Mouse (Mus musculus) activated CD4-positive, CD25-positive, alpha-beta regulatory T cell, adult 4 months (primary cell): Measurements from ENCODE around the gene Nrg3. TPM values are rescaled to one million over a fixed set of nuclear protein-coding genes. Genes with fewer than 3 reads are reported as not detected.

Experiments
- ATAC-seq: one replicate; pipeline ENCODE4 v1.8.0; 2017
- polyA plus RNA-seq, 2 experiments: library from polyadenylated mRNA; unstranded; fragments of 100-300 nt; shearing (Covaris generic); gene quantifications; one replicate each; pipeline ENCODE4 v1.2.1; 2017

Nrg3 gene
- not detected for polyA plus RNA-seq

DNA sequence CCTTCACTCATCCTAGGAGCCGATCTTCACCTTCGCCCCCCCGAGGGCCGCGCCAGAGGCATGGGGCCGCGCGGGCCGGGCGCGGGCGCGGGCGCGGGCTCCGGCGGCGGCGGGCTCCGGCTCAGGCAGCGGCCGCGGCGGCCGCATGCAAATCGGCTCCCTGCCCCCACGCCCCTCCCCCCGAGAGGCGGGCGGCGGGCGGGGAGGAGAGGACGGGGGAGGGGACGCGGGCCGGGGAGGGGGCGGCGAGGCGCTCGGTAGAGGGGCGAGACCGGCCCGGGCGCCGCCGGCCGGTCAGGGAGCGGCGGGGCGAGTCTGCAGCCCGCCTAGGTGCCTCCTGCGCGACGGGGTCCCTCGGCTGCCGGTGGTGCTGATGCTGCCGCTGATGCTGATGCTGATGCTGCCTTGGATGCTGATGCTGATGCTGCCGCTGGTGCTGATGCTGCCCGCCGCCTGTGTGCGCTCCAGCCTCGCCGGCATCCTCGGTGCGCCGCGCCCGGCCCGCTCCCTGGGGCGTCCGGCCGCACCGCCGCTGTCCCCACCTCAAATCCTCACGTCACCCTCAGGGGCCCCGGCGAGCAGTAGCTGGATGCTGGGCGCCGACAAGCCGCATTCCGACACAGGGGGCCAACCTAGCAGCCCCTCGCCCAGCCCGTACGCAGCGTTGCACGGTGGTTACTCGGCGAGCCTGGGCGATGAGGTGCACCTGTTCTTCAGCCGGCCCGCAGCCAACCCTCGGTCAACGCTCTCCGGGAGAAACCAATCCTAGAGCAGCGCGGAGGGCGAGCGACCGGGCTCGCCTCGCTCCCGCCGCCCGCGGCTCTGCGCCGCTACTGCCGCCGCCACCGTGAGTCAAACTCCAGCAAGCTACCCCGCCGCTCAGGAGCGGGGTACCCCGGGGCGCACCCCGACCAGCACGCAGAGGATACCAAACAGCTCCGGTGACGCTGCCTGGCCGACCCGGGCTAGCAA, at the start of gene Nrg3:
Gene Nrg3 (minus strand): TSS at position 299 of the 972 bp plus-strand sequence.
- ATAC-seq, result no peak

DNA sequence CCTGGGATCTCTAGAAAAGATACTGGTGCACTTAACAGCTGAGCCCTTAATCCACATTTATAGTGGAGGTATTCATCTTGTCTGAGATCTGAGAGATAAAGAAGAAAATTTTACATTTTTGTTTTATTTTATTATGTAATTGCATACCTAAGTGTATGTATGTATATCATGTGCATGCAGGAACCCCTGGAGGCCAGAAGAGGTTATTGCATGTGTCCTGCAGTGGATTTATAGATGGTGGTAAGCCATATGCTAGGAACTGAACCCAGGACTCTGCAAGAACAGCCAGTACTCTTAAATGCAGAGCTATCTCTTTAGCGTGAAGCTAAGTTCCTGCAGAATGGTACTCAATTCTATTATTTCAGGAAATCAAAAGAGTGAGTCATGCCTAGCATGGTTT, 36.1 kb upstream of the Nrg3 start:
- no peak for ATAC-seq

DNA sequence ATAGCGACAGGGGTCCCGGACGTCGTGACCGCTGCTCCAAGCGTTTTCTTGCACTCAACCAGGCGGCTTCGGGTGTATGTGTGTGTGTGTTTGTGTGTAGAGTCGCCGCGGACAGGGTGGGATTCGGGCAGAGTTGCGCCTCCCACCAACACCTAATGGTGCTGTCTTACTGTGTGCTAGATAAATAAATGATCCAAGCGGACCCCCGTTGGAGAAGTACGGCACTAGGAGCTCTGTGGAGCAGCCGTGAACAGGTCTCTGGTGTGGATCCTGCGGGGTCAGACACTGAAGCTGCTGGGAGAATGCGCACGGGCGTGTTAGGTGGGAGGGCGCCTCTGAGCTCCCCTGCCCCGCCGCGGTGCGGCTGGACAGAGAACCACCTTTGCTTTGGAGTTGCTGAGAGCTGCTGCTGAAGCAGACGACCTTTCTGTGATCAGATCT, 903 bp upstream of the Nrg3 start:
- ATAC-seq, result no peak

DNA sequence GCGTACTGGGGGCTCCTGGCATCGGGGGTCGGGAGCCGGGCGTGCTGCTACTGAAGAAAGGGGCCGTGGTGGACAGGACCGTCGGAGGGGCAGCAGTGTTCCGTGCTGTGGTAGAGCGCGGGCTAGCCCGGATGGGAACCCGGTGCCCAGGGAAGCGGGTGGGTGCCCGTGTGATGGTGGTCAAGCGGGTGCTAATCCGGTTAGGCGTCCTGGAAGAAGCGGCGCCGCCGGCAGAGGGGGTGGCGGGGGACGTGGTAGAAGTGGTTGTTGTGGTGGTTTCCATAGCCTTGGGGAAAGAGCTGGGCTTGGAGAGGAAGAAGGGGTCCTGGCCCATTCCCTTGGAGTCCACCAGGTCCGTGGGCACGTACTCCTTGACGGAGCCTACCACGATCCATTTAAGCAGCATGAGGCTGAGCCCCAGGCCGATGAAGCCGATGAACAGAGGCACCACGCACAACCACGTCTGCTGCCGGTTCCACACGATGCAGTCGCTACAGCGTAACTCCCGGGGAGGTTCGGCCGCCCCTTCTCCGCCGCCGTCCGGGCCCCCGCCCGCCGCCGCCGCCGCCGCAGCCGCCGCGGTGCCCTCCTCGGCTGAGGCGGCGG, 639 bp downstream of the Nrg3 start:
- ATAC-seq, result no peak

DNA sequence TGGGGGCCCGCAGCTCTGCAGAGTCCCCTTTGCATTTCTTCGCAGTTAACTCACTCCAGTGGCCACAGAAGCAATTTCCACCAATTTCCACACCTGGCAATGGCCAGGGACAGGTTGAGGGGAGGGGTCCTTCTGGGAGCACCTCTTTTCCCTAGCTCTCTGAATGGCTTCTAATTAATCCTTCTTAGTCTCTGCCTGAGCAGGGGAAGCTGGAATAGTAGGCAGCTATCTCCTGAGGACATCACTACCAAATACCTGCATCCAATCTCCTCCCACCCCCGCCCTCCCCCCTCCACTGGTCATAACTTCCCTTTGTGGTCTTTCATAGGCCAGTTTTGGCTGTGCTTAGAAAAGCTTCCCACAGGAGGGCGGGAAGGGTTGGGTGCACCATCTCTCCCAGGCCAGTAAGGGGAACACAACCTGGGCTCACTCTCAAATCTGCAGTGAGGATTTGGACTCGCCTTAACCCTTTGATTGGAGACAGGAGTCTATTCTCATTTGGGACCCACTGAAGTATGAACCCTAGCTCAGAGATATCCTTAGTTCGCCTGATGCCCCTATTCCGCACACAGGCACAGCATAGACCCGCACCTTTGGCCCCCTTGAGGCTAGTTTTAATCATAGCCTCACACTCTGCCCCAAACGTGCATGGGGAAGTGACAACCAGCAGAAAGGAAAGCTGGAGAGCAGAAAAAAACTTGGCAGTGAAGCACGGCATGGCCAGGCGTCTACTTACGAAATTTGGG, 1.5 kb downstream of the Nrg3 start:
- ATAC-seq, result no peak

DNA sequence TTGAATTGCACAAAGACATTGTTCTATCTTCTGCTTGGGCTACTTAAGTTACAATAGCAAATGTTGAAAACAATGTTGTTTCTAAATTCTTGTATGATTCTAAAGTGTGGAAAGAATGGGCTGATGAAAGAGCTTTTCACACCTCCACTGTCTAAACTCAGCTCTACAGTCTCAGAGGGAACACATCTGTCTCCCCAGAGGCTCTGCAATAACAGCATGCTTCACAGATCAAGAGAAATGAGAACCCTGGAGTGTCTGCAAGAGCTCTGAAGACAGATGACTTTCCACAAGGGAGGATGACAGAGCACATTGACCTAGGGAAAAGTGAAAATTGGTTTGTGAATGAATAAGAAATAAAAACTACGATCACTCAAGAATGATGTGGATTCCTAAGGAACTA, 27.4 kb downstream of the Nrg3 start:
- no peak for ATAC-seq

DNA sequence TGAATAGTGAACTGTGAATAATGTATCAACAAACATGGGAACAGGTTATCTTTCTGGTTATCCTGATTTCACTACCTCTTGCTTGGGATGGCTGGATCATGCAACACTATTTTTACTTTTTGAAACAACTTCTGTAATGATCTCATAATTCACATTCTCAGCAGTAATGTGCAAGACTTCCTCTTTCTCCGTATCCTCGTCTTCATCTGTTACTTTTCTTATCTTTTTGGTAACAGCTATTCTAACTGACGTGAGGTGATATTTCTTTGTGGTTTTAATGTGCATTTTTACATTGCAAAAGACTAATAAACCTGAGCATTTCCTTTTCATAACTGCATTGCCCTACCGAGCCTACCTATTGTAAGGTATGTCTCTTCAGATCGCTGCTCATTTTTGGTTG, 44.4 kb downstream of the Nrg3 start:
- no peak for ATAC-seq

DNA sequence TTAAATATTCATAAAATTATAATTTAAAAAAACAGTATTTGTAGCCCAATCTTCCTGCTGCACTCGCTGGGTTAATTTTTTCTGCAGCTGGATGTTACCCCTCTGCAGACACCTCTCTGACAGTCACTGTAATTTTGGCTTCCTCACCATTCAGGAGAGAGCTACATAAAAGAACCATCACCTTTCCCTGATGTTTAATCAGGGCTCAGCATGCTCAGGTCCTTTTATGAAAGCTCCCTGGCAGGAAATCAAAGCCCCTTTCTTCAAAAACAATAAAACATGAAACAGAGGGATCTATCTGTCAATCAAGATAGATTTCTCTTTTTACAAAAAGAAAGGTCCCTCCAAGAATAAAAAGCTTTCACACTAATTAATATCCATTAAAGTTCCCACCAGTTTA, 51.0 kb downstream of the Nrg3 start:
- no peak for ATAC-seq

DNA sequence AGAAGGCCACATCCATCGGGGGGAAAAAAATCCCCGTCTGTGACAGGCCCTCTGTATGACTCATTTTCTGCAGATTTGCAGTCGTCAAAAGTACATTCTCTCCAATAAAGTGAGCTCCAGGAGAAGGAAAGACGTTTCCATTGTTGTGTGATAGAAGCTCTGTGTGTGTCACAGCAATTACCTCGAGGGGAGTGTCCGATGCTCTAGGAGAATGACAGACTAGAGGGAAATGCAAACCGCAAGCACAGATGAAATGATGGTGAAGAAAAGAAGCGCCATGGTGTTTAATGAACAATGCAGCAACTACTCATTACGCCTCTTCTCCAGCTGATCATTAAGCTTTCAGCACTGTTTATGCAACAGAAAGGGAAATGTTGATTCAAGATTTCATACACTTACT, 59.6 kb downstream of the Nrg3 start:
- no peak for ATAC-seq

DNA sequence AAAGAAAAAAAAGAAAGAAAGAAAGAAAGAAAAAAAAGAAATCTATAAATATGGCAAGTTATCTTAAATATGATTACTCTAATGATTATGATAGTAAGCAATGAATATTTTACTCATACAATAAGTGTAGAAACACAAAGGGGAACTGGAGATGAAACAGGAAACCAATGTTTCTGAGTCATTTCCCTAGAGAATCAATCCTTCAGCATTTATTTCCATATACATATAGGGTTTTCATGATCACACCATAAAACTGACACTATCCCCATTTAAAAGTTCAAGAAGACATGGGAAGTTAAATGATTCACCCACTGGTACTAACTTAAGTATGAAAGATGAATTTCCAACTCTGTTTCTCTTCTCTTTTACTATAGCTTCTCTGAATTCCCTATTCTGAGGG, 86.0 kb downstream of the Nrg3 start:
- no peak for ATAC-seq

DNA sequence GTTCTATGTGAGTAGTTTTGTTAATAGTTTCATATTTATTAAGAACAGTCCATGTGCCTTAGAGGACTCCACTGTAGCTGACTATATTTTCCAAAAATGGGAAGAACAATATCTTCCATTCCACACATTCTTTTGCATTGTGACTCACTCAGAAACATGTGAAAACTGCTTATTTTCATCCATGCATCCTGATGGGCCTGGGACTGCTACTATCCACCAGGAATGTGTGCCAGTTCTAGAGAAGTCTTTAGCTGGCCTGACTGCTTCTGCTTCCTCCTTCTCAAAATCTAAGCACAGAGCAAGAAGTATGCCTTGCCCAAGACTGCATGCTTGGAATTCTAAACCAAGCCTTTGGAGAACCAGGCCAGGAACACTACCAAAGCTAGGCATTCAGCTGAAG, 91.6 kb downstream of the Nrg3 start:
- no peak for ATAC-seq

DNA sequence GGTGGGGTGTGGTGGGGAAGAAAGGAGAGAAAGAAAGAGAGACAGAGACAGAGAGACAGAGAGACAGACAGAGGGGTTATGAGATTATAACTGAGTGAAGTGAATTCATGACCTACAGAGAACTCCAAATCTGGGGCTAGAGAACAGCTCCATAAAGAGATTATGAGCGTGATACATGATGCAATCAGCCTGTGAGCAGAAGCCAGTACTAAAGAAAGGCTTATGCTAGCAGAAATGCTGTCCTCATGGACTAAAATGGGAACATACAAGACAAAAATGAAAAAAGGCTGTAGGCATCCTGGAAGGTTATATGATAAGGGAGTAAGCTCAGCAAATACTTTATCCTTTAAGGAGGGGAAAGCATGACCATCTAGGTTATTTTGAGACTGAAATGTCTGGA, 99.7 kb downstream of the Nrg3 start:
- no peak for ATAC-seq

DNA sequence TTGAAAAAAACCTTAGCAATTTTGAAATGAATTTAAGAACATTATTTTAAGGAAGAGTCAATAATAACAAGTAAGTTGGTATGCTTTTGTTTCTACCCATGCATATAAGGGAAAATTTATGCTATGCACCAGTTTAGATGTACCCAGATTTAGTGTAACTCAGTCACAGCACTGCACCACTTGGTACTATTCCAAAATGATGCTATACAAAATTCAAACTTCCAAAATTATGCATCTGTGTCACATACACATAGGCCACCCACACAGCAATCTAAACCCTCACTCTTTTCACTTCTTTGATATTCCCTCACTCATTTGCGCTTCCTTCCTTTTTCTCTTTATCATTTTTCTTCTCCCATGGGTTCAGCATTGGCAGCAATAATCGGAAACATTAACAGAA, 116.6 kb downstream of the Nrg3 start:
- ATAC-seq, result no peak

DNA sequence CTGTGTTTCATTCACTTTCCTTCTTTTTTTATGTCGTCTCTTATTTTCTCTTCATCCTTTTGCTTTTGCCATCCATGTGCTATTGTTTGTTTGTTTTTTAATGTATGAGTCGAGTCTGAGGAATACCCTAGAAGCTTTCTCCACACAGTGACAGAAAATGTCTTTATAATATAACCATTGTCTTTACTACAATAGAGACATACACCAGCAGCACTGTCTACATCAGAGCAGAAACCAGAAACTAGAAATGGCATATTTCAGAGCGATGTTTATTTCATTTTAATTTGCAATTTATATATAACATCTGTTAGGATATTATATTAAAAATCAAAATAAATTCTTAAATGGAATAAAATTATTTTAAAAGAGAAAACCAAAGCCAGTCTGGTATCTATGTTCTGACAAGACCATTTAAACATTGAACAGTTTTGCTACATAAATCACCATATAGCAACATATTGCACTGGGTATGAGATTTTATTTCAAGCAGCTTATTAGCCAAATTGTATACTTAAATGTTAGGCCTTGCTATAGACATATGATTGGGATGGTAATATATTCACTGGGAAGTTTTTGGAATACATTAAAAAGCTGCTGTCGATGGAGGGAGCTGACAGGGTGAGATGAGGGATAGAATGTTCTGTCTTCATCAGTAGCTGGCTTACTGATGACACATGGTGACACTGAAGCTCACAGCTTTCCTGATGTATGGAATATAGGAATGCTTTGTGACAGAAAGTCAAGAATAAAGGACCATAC, 120.7 kb downstream of the Nrg3 start:
- no peak for ATAC-seq

DNA sequence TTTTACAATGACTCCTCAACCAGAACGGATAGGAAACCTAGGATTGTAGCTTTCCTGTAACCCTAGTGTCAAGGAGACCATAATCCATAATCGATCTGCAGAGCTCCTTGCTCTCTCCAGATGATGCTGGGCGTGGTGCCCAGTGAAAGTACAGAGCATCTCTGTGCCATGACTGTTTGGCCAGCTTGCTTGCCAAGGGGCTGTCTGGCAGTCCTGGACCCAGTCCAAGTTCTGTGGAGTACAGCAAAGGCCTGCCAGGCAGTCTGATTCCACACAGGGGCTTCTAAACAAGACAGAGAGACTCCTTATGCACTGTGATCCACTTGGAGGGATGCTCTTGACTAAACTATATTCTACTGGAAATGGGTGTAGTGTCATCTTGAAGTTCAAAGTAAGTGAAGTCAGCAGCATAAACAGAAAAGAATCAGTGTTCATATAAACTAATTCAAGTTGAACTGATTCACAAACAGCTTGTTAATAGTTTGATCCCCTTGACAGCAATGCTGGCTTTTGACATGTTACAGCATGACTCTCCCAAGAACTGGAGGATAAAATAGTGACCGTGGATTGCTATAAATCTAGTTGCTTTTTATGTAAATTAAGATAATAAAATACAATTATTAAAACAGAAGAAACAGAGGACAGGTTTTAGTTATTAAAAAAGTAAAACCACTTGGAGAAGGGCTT, 155.3 kb downstream of the Nrg3 start:
- no peak for ATAC-seq

DNA sequence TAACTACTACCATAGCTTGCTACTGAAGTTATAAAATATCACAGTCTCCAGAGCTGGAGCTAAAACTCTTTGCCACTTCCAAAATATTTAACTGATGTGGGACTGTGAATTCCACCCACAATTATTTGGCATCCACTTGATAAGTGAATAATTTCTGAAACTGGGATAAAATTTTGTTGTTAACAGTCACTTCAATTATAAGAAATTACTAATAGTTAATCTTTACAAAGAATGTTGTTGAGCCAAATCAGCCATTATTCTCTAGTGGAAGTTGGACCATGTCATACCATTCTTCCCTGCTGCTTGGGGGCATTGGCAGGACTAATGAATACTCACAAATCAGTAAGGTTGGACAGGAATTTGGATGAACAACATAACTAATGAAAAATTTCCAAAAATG, 158.8 kb downstream of the Nrg3 start:
- no peak for ATAC-seq

DNA sequence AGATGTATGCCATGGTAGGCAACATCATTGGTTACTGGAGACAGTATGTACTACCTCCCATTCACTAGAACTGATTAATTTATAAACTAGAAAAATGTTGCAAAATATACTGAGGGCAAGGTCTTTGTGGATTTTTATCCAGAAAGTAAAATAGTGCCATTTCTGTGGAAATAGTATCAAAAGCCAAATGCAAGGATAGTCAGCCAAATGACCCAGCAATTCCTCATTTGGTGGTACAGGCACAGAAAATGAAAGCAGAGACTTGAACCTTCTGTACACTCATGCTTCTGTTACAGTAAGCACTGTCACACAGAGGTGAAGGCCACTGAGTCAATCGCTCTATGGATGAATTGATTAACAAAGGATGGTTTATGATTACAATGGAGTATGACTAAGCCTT, 207.8 kb downstream of the Nrg3 start:
- no peak for ATAC-seq

DNA sequence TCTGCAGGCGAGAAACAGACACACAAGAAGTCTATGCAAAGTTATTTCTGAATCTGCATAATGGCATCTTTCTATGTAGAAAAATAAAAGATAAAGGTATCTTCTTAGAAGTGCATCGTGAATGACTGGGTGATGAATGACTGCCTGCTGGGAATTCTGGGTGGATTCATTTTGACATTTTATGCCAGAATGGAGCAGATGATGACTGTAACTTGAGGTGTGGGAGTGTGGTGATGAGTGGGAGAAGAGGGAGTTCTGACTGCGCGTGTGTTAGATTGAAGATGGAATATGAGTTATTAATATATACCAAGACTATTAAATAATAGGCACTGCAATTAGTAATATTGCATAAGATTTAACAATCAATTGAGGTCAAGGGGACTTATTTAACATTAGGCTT, 208.5 kb downstream of the Nrg3 start:
- ATAC-seq, result no peak

DNA sequence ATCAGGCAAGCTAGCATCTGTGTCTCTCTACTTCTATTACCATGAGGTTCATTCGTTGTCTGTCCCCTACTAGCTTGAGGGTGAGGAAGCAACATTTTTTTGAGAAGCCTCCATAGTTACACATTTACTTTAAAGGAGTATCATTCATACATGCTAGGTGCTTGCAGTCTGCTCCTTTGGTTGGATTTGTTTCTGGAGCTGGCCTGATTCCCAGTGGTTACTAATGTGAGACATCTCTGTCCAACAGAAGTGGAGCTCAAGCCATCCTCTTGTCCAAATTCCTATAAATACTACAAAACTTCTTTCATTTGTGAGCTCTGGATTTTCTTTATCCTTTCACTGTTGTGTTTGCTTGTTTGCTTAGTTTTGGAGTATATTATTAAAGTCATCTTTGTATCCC, 211.9 kb downstream of the Nrg3 start:
- ATAC-seq, result no peak

DNA sequence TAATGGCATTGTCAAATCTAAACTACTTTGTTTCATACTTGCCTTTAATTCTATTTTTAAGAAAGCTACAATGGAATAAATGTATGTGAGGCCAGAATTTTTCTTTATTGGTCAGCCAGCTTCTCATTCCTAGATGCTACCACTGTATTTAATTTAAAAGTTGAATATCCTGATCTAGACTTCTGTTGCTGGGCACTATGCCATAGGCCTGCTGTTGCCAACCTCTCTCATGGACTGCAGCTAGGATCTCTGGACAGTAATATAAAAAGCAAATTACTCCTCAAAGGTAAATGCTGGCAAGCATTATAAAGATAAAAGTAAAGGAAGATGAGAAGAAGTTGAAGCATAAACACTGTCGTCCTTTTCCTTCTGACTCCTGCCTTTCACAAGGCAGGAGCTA, 217.5 kb downstream of the Nrg3 start:
- ATAC-seq, result no peak

DNA sequence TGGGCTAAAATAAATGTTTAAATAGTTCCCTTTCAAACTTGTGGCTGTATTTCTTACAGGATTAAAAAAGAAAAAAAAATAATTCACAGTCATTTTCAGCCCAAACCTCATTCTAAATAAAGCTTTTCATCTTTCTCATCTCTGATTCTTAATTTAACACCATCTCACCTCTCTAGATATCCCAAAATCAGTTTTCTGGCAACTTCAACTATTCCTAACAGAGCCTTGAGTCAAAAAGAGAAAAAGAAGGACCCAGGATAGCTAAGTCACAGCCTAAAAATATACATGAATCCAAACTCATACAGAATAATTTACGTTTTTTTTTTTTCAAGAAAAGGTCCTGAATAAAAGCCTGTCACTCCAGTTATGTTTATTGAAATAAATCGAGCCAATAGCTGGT, 232.6 kb downstream of the Nrg3 start:
- no peak for ATAC-seq

DNA sequence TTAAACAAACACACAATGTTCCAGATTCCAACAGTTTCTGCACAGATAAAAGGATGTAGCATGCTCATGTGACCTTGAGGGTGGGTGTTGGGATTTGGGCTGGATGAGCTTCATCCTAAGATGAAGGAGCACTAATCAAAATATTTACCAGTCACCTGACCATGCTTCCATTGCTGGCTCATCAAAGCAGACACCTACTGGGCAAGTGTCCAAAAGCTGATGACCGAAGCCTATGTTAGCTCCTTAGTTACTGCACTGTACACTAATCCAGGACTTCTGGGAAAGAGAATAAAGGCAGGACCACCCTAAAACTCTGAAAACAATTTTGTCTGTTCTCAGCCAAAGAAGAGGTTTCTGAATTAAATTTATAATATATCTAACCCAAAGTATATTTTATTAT, 261.4 kb downstream of the Nrg3 start:
- ATAC-seq, result no peak
